Mouse (Mus musculus) bone marrow, adult 2 months (tissue): ENCODE data around the gene Tmtc1. TPM values are rescaled to one million over a fixed set of nuclear protein-coding genes. Genes with fewer than 3 reads are reported as not detected.

Experiments
- H3K27ac ChIP-seq: fragments of 200-500 bp; 2 replicates; pipeline ENCODE4 v1.5.1; 2012; ENCODE audit warnings: low read depth, mild to moderate bottlenecking, control low read depth, inconsistent platforms, low read length; ENCODE audit not compliant: control insufficient read depth, poor library complexity, insufficient read depth
- H3K4me1 ChIP-seq: fragments of 200-500 bp; 2 replicates; pipeline ENCODE4 v1.6.1; 2011; ENCODE audit warnings: low read length; ENCODE audit not compliant: control insufficient read depth, insufficient read depth
- H3K4me3 ChIP-seq: fragments of 200-500 bp; replicated peaks from 2 replicates; pipeline ENCODE3; 2011; ENCODE audit warnings: mild to moderate bottlenecking, low read depth, low read length, control low read depth; ENCODE audit not compliant: control insufficient read depth
- CTCF ChIP-seq: fragments of 200-500 bp; IDR thresholded peaks from 2 replicates; pipeline ENCODE4 v1.5.1; 2011; ENCODE audit warnings: low read length, control low read depth; ENCODE audit not compliant: control insufficient read depth, insufficient read depth
- POLR2A ChIP-seq: fragments of 200-500 bp; IDR thresholded peaks from 2 replicates; pipeline ENCODE4 v1.6.1; 2011; ENCODE audit warnings: low read depth, mild to moderate bottlenecking, control low read depth, low read length, borderline replicate concordance; ENCODE audit not compliant: control insufficient read depth
- whole genome bisulfite sequencing: fragments of 180-500 bp; shearing (Covaris S2); methylation state at CpG from one replicate; pipeline ENCODE4 v1.1.7; 2018; 5-methylcytosine and 5-hydroxymethylcytosine counted together
- polyA plus RNA-seq: library from polyadenylated mRNA; stranded (reverse); fragments of >200 nt; gene quantifications from 2 replicates; pipeline ENCODE4 v1.2.4, GENCODE M21; 2011; ENCODE audit warnings: low replicate concordance; ENCODE audit not compliant: missing spikeins, insufficient read depth, insufficient read length

Gene Tmtc1
- polyA plus RNA-seq, 1 experiment: 0.72 TPM

DNA sequence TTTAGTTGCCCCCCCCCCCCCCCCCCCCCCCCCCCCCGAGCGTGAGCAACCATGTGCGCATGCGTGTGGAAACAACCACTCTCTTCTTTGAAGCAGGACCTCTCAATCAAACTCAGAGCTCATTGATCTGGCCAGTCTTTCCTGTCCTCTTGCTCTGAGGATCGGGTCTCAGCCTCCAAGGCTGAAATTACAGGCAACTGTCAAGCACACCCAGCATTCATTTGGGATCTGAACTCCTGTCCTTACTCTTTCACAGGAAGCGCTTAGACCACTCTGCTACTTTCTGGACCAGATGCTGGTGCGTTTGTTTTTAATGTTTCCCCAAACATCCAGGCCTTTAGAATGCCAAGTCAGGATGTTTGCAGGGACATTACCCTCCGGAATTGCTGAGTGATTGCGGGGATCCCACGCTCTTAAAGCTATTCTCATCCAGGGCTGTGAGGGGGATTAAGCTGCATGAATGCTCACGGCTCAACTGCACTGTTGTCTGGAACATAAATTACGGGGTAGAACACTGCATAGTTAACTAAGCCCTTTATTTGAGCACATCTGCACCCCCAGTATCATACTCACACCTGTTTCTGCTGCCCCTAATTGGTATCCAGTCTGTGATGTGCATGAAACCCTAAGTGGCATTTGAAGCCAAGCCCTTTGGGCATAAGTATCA, 85.5 kb downstream of the Tmtc1 start:
- Histone ChIP-seq H3K4me3 (no peak overlapping the region), H3K4me1 (no peaks in the 10 kb centered on the region), H3K27ac (no peak overlapping the region)
- WGBS: 75% methylated on average over 9 of the region's 12 CpGs
- no peak for TF ChIP-seq POLR2A
- TF ChIP-seq CTCF: no peak

DNA sequence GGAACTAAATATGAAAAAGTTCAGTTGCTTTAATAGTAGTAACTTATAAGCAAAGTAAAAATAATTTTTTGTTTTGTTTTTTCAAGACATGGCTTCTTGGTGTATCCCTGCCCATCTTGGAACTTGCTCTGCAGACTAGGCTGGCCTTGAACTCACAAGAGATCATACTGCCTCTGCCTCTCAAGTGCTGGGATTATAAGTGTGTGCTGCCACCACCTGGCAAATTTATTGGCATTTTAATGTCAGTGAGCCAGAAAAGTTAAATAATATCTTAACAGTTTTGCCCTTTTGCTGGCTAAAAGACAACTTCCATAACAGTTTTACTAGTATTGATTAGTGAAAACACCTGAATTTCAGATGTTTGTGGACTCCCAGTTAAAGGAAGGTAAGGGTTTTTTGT, 88.0 kb downstream of the Tmtc1 start:
- no peaks in the 10 kb centered on the region for H3K4me1 ChIP-seq
- TF ChIP-seq CTCF (no peak), POLR2A (no peak)
- H3K27ac ChIP-seq: no peak overlapping the region
- H3K4me3 ChIP-seq: no peak overlapping the region

DNA sequence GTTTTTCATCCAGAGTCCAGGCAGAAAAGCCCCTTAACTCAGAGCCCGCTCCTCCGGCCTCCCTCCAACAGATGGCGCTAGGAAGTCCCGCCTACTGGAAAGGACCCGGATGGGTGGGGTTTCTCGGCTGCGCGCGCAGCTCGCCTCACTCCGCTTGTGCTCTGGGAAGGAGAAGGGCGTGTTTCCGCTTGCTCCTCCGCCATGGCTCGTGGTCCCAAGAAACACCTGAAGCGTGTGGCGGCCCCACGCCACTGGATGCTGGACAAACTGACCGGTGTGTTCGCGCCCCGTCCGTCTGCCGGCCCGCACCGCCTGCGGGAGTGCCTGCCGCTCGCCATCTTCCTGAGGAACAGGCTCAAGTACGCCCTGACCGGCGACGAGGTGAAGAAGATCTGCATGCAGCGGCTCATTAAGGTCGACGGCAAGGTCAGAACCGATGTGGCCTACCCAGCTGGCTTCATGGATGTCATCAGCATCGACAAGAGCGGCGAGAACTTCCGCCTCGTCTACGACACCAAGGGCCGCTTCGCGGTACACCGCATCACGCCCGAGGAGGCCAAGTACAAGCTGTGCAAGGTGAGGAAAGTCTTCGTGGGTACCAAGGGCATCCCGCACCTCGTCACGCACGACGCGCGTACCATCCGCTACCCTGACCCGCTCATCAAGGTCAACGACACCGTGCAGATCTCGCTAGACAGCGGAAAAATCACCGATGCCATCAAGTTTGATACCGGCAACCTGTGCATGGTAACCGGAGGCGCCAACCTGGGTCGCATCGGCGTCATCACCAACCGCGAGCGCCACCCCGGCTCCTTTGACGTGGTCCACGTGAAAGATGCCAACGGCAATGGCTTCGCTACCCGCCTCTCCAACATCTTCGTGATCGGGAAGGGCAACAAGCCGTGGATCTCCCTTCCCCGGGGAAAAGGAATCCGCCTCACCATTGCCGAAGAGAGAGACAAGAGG, 89.4 kb downstream of the Tmtc1 start:
- 72% methylated on average over 85 of the region's 85 CpGs for WGBS
- Histone ChIP-seq H3K4me3 (peak overlapping the region; percentile 29), H3K4me1 (no peaks in the 10 kb centered on the region), H3K27ac (no peak overlapping the region)
- TF ChIP-seq CTCF: no peak
- no peak for TF ChIP-seq POLR2A

DNA sequence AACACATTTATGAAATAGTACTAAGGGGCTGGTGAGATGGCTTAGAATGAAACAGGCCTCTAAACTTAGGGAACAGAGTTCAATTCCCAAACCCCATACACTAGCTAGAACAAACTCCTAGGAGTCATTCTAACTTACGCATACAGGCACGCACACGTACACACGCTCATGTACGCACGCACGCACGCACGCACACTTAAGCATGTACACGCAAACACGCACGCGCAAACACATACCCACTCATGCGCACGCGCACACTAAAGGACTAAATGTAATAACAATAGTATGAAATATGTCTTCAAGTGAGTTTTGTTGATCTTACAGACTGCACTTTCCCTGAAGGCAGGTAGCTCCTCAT, 90.1 kb downstream of the Tmtc1 start:
- no peaks in the 10 kb centered on the region for H3K4me1 ChIP-seq
- no peak overlapping the region for H3K4me3 ChIP-seq
- H3K27ac ChIP-seq: no peak overlapping the region
- no peak for TF ChIP-seq POLR2A
- no peak for TF ChIP-seq CTCF
- WGBS: 97% methylated on average over 16 of the region's 16 CpGs

DNA sequence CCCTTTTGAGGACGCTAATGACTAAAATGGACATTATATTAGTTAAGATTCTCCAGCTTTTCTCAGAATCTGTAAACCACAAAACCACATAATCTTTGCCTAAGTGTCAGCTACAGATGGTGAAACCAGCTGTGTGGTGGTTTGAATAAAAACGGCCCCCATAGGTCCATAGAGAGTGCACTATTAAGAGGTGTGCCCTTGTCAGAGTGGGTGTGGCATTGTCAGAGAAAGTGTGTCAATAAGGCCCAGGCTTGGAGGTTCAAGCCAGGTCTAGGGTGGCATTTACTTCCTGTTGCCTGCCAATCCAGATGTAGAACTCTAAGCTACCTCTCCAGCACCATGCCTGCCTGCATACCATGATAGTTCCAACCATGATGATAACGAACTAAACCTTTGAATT, 99.2 kb downstream of the Tmtc1 start:
- WGBS: 22% methylated on average over 3 of the region's 3 CpGs
- H3K27ac ChIP-seq: no peak overlapping the region
- TF ChIP-seq POLR2A: no peak
- H3K4me3 ChIP-seq: no peak overlapping the region
- H3K4me1 ChIP-seq: no peaks in the 10 kb centered on the region; the same call in 1 of the 2 replicates

DNA sequence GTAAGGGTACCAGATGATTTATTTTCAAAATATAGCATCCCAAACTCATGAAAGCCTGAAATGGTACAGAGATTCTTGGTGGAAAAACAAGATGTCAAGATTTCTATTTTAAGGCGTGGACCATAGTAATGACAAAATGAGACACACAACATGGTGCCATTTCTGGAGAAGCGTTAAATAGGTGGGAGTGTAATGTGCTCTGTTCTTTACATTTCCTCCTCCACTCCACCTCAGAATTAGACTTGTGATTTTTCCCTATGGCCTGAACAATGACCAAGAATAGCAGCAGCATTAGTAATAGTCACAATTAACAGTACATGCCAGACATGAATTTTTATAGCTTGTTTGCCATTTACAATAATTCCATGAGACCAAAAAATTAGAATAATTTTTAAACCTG, 102.0 kb downstream of the Tmtc1 start:
- 52% methylated on average over 2 of the region's 2 CpGs for WGBS
- Histone ChIP-seq H3K4me3 (no peak overlapping the region), H3K27ac (no peak overlapping the region), H3K4me1 (peaks cover 1% of the 10 kb centered on the region; the same call in 1 of the 2 replicates)
- no peak for TF ChIP-seq CTCF
- TF ChIP-seq POLR2A: no peak

DNA sequence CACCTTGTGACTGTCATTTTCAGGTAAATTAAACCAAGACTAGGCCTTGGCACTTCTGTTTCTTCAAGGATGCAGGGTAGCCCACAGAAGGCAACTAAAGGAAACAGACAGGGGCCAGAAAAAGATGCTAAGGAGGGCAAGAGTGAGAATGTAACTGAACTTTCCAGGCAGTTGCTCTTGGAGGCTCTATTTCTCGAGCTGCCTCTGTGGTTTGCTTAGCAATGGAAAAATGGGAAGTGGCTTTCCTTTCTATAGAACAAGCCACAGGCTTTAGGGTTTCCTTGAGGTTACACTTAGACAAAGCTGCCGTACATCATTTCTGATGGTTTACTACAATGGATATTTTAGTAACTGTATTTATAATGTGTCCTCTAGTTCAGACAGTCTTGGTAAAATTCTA, 102.4 kb downstream of the Tmtc1 start:
- TF ChIP-seq CTCF (no peak), POLR2A (no peak)
- Histone ChIP-seq H3K27ac (no peak overlapping the region), H3K4me1 (peaks cover 1% of the 10 kb centered on the region; the same call in 1 of the 2 replicates), H3K4me3 (no peak overlapping the region)
- 7% methylated on average over 2 of the region's 2 CpGs for WGBS

DNA sequence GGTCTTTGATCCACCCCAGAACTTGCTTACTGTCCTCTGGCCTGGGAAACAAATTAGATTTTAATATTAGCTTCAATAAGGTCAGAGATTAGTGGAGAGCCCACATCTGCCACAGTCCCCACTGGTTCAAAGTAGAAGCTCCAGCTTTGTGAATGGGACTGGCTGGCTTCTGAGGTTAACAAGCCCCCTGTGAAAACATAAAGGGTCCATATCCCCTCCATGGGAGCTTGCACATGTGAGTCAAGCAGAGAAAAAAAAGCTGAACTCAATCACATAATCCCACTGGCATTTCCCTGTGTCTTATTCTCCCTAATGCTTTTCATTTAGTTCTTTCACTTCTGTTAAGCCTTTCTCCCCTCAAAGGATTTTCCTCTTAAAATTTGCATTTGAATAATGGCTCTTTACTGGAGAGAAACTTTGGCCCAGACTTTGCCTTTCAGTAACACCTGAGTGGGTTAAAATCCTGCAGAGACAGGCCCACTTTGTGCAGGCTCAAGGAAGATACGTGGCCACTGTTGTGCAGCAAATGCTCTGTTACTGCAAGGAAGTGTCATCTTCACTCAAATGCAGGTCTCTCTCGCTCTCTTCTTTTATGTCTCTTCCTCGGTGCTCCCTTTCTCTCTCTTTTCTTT, 105.7 kb downstream of the Tmtc1 start:
- Histone ChIP-seq H3K27ac (no peak overlapping the region), H3K4me1 (peaks cover 1% of the 10 kb centered on the region; the same call in 1 of the 2 replicates), H3K4me3 (no peak overlapping the region)
- 81% methylated on average over 3 of the region's 3 CpGs for WGBS
- no peak for TF ChIP-seq CTCF
- TF ChIP-seq POLR2A: no peak
